Mouse (Mus musculus) ovary, postnatal 36 days (tissue): ENCODE measurements around the gene Wnk2.

Experiments
- DNase-seq: peaks from one replicate; pipeline ENCODE4 v3.0.0; 2022; ENCODE audit warnings: low spot score, mixed read lengths

Gene Wnk2

DNA sequence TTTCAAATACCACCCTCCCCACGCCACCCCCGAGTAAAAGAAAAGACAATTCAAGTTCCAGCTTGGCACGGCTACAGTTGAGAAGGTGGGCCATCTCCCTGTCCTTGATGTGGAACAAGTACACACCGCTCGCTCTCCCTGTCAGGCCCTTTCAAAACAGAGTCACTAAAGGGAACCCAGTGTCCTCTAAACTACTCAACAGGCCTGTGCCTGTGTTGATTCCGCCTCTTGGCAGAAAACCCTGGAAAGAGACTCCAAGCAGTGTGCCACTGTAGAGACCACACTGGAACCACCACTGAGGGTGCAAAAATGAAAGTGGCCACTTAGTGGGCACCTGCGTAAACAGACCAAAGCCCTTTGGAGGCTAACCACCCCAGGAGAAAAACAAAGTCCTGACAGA is 4.5 kb downstream of the Wnk2 start:
- no peak for DNase-seq

DNA sequence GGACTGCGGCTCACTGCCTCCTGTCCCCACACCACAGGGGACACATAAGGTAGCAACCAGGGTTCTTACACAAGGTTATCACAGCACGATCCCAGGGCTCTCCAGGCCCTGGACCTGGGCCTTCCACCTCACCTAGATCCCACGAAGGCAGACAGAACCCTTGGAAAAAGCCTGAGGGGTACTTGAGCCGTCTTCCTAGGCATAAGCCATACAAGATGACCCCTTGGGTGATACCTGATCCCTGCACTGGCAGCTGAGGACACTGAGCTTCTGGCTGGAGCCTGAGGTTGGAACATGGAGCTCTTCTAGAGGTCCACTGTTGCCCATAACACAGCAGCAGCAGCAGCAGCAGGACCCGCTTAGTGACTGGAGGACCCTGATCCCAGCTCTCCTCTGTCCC is 5.4 kb downstream of the Wnk2 start:
- DNase-seq, result no peak

DNA sequence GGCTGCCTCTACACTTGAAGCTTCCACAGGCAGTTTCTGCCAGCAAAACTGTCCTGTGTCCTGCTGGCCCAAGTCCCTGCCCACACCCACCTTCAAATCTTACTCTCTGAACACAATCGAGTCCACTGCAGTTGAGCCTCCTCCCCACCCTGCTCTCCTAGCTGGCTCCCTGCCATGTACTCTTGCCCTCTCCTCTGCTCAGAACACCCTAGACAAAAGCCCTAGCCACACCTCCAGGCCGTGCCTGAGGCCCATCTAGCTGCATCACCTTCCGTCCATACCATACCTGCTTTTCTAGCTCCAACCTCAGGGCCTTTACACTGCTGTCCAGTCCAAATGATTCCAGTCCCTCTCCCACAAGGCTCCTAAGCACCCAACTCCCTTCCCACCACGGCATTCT is 7.2 kb downstream of the Wnk2 start:
- peak; percentile 27 for DNase-seq

DNA sequence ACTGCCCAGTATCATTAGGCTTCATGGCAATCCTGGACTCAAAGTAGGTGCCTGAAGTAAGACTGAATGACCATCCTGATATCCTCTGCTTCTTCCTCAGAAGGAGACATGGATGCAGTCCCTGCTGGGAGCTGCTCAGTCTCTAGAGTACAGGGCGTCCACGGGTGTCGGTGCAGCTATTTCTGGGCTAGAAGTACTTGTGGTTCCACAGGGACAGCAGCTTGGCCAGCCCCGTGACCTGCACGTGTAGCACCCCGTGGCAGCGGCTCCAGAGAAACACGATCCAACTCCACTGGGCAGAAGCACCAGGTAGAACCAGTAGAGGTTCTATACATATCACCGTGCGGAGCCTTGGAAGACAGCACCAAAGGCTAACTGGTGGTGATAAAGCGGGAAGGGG is 13.3 kb downstream of the Wnk2 start:
- DNase-seq, result no peak

- DNase-seq, result no peak
Observed at GRCm38 (mm10) chr13:49133125-49133524, 14.7 kb downstream of the Wnk2 start.

DNA sequence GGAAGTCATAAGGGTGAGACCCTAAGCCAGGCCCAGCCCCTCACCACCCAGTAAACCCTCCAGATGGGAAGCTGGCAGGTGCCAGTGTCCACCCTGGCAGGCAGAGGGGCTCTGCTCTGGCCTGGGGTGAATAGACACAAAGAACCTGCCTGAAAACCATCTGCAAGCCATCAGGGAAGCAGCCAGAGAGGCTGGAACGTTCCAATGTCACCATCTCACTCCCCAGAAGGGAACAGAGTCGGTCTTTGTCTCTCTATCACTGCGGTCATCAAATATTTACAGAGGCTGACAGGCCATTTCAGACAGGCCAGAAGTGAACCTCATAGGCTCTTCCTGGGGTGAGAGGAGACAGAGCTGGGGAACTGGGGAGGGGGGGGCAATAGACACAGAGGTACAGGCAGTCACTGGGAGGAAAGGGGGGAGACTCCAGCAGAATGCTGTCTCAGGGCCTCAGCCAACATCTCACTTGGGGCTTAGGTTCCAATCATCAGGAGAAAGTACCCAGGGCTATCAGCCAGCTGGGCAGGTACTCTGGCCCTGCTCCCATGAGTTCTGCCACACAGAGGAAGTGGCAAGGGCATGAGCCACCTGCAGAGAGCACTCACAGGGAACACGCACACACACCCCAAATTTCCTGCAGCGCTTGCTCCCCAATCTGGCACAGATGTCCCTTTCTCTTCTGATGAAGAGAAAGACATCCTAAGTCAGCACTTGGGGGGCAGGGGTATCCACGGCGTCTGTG is 15.7 kb downstream of the Wnk2 start:
- DNase-seq, result no peak

DNA sequence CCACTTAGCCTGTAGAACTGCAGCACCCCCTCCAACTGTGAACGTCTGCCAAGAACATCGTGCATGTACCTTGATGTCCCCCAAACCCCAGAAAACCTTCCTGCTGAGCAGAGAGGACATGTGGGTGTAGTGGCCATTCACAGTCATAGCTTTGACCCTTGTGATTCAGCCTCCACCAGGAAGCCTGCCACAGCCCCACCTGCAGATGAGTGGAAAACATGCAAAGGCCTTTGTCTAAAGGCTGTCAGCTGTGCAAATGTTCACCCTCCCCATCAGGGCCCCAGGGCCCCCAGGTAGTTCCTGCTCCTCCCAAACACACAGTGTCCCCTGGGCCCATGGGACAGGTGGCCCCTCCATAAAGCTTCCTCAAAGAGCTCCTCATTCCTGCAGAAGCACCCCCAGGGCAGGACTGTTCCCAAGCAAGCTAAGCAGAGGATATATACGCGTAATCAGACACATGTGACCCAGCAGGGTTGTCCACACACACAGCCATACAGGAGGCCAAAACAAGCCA is 16.4 kb downstream of the Wnk2 start:
- DNase-seq, result no peak

DNA sequence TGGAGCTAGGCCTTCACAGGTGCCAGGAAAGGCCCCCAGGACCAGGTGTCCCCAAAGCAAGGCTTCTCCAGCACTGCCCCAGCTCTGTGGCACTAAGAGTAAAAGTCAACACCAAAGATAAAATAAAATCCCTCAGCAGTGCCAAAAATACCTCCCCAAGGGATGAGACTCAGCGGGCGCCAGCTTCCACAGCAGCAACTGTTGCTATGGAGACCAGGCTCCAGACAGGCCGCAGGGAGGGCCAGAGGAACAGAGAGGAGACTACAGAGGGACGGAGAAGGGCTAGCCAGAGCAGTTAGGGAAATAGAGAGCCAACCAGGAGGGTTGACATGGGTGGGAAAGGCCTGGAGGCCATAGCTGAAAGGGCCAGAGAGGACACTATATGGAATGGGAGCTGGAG is 18.0 kb downstream of the Wnk2 start:
- DNase-seq, result peak; percentile 51

- no peak for DNase-seq
Observed at GRCm38 (mm10) chr13:49129154-49129553, 18.7 kb downstream of the Wnk2 start.

- DNase-seq, result no peak
Observed at GRCm38 (mm10) chr13:49127844-49128631, 19.8 kb downstream of the Wnk2 start.

DNA sequence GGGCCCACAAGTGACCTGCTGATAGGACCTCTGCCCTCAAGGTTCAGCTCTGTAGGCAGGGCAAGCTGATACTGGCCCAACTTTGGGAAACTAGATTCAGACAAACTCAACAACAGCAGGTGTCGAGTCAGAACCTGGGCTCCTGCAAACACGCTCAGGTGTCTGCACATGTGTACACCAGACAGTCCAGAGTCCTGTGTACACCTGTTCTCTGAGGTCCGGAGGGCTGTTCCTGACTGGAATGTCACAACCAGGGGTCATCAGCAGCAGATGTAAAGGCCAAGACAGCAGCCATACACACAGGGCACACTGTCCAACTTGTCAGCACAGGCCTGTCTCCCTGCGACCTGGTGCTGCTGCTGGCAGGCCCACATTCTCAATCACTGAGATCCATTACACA is 25.7 kb downstream of the Wnk2 start:
- DNase-seq, result no peak

DNA sequence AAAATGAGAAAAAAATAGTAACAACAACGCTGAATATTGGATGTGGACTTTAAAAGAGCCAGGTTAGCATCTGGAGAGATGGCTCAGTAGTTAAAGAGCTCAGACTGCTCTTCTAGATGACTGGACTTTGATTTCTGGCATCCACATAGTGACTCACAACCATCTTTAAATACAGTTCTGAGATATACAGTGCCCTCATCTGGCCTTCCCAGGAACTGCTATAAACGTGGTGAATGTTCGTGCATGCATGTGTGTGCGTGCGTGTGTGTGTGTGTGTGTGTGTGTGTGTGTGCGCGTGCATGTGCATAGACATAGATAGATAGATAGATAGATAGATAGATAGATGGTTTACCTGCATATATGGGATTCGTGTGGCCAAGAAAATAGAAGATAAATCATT is 30.3 kb downstream of the Wnk2 start:
- no peak for DNase-seq

- DNase-seq, result no peak
Observed at GRCm38 (mm10) chr13:49114921-49115320, 32.9 kb downstream of the Wnk2 start.

- DNase-seq, result no peak
Observed at GRCm38 (mm10) chr13:49114116-49114515, 33.7 kb downstream of the Wnk2 start.

DNA sequence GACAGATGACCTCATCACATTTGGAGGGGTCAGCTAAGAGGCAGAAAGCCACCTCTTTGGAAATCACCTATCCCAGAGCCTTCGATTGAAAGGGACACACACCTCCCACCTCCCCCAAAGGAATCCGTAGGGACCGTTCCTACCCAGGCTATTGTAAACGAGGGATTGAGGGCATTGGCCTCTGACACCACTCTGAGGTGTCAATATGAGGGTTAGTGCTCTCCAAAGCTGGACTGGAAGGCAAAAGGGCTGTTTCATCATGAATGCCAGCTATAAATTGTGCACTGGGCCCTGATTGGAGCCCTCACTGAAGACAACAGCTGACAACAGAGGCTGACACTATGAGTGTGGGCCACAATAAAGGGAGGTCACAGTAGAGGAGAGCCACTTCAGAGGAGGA is 34.5 kb downstream of the Wnk2 start:
- DNase-seq, result no peak

GRCm38 (mm10) chr13:49112652-49113051 is 35.2 kb downstream of the Wnk2 start:
- no peak for DNase-seq

DNA sequence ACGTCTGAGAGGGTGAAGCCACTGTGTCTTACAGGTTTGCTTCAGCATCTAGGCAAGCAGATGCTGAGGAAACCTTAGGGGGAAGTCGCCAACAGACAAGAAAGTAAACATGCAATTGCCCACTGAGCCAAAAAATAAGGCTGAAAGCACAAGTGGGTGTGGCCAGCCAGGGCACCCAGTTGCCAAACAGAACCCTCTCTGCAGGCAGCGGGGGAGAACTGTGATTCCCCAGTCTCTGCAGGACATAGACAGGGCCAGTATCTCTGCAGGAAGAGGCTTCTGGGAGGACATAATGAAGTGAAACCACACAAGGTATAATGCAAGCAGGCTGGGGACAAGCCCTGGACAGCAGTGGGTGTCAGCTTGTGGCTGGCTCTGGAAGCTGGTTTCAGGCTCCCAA is 38.1 kb downstream of the Wnk2 start:
- DNase-seq, result no peak

DNA sequence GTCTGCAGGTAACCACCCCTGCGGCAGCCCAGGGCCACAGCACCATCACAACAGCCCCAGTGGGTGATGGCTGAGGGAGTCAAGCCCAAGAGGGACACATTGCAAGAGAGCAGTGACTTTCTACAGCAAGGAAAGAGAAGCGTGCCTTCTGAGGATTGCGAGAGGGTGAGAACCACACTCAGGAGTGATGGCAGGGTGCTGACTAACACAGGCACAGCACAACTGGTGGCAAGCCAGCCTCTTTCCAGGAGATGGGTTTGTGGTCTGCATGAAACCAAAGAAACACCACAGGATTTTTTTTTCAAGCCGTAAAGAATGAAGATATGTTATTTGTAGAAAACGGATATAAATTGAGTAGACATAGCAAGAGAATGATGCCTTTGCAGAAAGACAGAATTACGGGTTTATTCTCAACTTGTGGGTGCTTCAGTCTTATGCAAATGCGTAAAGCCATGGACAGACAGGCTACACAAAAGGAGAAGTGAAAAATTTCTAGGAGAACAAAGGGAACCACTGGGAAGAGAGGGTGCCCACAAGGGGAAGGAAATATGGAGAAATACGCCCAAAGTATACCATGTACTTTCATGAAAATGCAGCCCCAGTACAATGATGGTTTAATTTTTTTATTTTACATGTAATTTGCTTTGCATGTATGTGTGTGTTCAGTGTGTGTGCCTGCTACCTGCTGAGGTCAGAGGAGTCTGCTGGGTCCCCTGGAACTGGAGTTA is 39.5 kb downstream of the Wnk2 start:
- DNase-seq, result no peak

DNA sequence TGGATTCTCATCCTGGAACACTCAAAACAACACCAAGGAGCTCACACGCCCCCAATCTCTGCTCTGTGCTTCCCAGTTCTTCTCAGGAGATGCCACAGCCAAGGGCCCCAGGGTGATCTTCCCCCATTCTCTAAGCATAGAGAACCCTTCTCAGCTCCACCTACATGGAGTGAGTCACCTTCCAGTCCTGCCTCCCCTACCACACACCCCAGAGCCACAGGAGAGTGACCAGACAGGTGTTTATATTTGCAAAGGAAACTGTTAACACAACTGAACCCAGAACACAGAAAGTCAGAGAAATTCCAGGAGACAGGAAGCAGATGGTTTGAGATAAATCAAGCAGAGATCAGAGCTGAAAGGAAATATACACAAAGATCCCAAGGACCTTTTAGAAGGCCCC is 43.9 kb downstream of the Wnk2 start:
- no peak for DNase-seq

DNA sequence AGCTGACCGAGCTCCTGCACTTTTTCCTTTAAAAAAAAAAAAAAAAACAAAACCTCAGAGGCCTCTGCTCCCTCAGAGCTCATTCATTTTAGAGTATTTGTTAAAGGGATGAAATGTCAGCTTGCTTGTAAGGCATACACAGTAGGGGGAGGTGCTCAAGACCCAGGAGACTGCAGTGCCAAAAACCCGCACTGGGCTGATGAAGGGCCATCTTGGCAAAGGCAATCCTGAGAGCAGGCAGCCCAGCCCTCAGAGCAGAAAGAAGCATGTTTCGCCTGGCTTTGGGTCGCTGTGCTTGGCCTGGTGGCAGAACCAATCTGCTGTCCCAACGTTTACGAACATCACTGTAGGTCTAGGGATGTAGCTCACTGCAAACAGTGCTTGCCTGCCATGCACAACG is 44.6 kb downstream of the Wnk2 start:
- no peak for DNase-seq

GRCm38 (mm10) chr13:49100417-49100816 is 47.4 kb downstream of the Wnk2 start:
- peak; percentile 45 for DNase-seq

- no peak for DNase-seq
Observed at GRCm38 (mm10) chr13:49096826-49097225, 51.0 kb downstream of the Wnk2 start.

DNA sequence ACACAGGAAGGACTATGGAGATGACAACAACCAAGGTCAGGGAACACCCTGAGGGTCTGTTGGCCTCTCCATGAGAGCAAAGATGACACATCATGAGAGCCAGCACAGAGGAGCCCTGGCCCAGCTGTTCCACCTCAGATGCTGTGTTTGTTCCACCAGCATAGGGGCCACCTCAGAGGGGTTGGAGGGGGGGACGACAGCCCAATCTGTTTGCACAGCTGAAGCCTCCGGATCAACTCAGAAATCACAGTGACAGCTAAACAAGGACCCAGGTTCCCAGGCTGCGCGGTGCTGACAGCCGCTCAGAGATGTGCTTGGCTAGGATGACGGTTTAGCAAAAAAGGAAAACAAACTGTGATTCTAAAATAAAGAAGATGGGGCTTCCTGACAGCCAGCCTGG is 53.1 kb downstream of the Wnk2 start:
- DNase-seq, result no peak
